Mouse (Mus musculus) spleen, adult 10 weeks (tissue): ENCODE measurements around the gene Lsm14b. TPM values are rescaled to one million over a fixed set of nuclear protein-coding genes. Genes with fewer than 3 reads are reported as not detected.

Experiments used
- polyA plus RNA-seq: library from polyadenylated mRNA; stranded (reverse); fragments of 350-450 nt; fragmentation: Illumina TruSeq; extraction: RNeasy Lipid Tissue Mini Kit (QIAGEN cat#74804); gene quantifications from one replicate; pipeline ENCODE4 v1.2.3, GENCODE M21; 2015; ENCODE audit warnings: low replicate concordance; ENCODE audit not compliant: insufficient read depth

Lsm14b gene
- polyA plus RNA-seq, result 33.6 TPM

DNA sequence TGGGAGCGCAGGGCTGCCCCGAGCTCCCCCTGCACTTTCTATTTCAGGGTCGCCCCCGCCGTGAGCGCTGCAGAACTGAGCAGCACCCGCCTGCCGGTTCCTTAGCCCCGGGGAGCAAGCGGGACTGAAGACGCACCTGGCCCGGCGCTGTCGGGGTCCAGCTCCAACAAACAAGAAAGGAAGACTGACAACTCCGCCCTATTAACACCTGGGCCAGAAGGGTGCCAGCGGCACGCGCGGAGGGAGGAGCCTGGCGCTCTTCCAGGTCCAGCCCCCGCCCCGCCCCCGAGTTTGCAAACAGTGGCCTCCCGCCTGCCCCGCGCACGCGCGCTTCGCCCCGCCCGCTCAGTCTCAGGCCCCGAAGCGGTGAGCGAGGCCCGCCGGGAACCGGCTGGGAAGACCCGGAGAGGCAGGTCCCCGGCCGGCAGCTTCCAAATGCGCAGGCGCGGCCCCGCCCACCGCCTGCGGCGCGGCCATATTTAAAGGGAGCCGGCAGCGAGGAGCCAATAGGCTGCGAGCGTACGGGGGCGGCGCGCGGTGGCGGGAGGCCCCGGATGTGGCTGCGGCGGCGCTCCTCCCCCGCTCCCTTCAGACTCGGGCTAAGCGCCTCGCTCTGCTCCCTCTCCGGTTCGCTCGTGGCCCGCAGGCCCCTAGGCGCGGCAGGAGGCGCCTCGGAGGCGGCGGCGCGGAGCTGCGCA is at the start of gene Lsm14b:
Gene Lsm14b, plus strand, starts transcription at position 587 of the 698 bp plus-strand sequence.

DNA sequence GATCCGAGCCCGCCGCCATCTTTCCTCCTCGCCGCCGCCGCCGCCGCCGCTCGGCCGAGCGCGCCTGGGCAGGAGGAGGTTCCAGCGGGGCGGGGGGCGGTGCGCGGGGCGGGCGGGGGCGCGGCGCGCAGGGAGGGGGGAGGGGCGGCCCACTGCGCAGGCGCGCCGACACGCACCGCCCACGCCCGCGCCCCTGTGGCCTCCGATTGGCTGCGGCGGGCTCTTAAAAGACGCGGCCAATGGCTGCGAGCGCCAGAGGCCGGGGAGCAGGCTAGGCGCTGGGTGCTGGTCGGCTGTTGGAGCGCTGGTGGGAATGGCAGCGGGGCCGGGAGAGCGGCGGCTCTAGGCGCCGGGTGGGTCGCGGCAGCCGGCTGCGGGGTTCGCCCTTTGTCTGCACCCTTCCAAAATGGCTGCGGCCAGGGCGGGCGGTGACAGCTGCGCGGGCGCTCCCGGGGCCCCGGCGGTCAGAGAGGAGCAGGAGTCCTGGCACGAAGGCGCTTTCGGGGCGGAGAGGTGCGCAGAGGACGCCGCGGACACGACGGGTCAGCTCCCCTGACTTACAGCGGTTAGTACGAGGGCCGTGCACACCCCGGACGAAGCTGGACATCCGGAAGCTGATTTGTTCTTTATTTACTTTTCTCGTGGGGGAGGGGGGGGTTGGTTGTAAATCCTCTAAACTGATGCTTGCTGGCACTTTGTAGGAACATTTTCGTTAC is 48.0 kb upstream of the Lsm14b start, which contains the start of gene Taf4:
Gene Taf4, minus strand, starts transcription at position 19 of the 716 bp plus-strand sequence.

DNA sequence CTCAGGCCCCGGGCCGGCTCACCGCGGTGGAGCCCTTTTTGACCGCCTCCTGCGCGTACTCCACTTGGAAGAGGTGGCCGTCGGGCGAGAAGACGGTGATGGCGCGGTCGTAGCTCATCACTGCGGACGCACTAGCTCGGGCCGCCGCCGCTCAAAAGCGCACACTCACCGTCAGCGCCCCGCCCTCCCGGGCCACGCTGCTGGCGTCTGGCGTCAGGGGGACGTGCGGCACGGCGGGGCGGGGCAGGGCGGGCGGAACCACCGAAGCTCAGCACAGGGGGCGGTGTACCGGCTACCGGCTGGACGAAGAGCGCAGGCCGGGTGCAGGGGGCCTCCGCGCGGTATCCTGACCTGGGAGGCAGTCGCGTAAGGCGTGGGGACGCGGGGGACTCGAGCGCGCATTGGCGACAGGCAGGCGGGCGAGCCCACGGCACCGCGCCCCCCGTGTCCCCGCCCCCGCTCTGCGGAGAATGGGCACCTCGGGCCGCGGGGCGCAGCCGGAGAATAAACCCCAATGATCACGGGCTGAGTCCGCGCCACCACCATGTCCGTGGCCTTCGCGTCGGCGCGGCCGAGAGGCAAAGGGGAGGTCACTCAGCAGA is 17.6 kb downstream of the Lsm14b start, which contains the start of the genes Psma7 and Ss18l1:
Gene Psma7, minus strand, starts transcription at position 178 of the 602 bp plus-strand sequence.
Gene Ss18l1, plus strand, starts transcription at position 254 of the 602 bp plus-strand sequence.

DNA sequence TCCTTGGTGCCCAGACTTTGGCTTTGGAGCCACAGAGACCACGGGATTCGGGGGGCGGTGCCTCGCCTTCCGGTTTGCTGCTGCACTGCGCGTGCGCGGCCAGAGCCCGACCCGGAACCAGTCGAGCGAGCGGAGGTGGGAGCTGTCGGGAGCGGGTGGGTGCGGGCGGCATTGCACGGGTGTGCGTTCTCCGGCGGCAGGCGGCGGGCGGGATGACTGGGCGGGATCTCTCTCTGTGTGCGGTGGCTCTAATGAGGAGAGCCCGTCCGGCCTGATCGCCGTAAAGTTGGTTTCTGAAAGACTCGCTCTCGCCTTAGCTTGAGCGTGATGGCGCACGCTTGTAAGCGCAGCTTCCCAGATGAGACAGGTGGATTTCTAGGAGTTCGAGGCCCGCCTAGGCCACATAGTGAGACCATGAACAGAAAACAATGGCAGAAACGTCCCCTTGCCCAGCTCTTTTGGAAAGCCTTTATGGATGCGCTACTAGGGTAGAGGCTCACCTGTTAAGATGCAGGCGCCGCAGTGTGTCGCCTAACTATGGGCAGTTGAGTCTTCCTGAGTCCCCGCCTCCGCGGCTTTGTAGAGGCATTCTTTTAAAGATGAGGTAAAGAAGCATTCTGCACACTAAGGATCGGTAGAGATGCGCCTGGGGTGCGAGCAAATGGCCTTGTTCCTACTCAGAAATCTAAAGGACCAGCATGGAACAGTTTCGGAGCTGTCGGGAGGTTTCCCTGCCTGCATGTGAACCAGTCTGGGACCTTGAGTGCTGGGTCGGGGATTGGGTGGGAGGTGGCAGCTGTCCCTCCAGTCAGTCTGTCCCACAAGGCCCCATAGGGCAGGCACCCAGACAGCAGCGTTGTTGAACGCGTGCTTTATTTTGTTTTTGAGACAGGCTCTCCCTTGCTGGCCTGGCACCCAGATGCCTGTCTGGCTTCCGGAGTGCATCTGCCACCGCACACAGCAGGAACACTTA is 46.0 kb downstream of the Lsm14b start, which contains the start of gene Mtg2:
Gene Mtg2, plus strand, starts transcription at position 108 of the 973 bp plus-strand sequence.

Other genes with a start within 250 kb of the Lsm14b start
- 37.0 TPM for gene Taf4, start 48.3 kb upstream of the Lsm14b start, polyA plus RNA-seq
- 201 TPM for gene Psma7, start 17.4 kb downstream of the Lsm14b start, polyA plus RNA-seq
- gene Ss18l1, start 17.5 kb downstream of the Lsm14b start, polyA plus RNA-seq, result 7.9 TPM
- 17.9 TPM for gene Mtg2, start 45.6 kb downstream of the Lsm14b start, polyA plus RNA-seq
- not detected for gene Hrh3, start 79.5 kb downstream of the Lsm14b start, polyA plus RNA-seq
- 30.4 TPM for gene Osbpl2, start 94.3 kb downstream of the Lsm14b start, polyA plus RNA-seq
- 43.0 TPM for gene Adrm1, start 146.5 kb downstream of the Lsm14b start, polyA plus RNA-seq
- gene Lama5, start 200.9 kb downstream of the Lsm14b start, polyA plus RNA-seq, result 2.7 TPM
- gene Rps21, start 232.4 kb downstream of the Lsm14b start, polyA plus RNA-seq, result 1,124 TPM
- gene Cables2, start 248.5 kb downstream of the Lsm14b start, polyA plus RNA-seq, result 47.4 TPM